Mouse (Mus musculus): Measurements from ENCODE around the gene Naa16. TPM values are rescaled to one million over a fixed set of nuclear protein-coding genes. Genes with fewer than 3 reads are reported as not detected.

The Naa16 gene
- polyA plus RNA-seq (2017; shearing (Covaris generic)) = 10 to 100 TPM; 55.1 to 68.9 (median 63.2) TPM

GRCm38 (mm10) chr14:79390265-79390926, at the start of gene Naa16:
Gene Naa16, minus strand, starts transcription at chr14:79390778.
- ATAC-seq = peak; percentile 72

- ATAC-seq = no peak
Observed at GRCm38 (mm10) chr14:79434068-79434467, 43.5 kb upstream of the Naa16 start.

GRCm38 (mm10) chr14:79426730-79427365, 36.3 kb upstream of the Naa16 start:
- peak; percentile 9 for ATAC-seq

- ATAC-seq = peak; percentile 99
Observed at GRCm38 (mm10) chr14:79425979-79426729, 35.6 kb upstream of the Naa16 start, which contains the start of gene Kbtbd7. Gene Kbtbd7, plus strand, starts transcription at chr14:79426511.

- no peak for ATAC-seq
Observed at GRCm38 (mm10) chr14:79420083-79420685, 29.6 kb upstream of the Naa16 start.

- no peak for ATAC-seq
Observed at GRCm38 (mm10) chr14:79413121-79413520, 22.5 kb upstream of the Naa16 start.

GRCm38 (mm10) chr14:79410662-79411061, 20.1 kb upstream of the Naa16 start:
- ATAC-seq = no peak

- ATAC-seq = no peak
Observed at GRCm38 (mm10) chr14:79409278-79409830, 18.8 kb upstream of the Naa16 start.

- ATAC-seq = no peak
Observed at GRCm38 (mm10) chr14:79407641-79408040, 17.1 kb upstream of the Naa16 start.

GRCm38 (mm10) chr14:79397321-79398122, 6.9 kb upstream of the Naa16 start, which contains the start of gene Mtrf1:
Gene Mtrf1, plus strand, starts transcription at chr14:79397772.
- ATAC-seq = peak; percentile 77

GRCm38 (mm10) chr14:79394564-79394963, 4.0 kb upstream of the Naa16 start:
- ATAC-seq = peak; percentile 44

- peak; percentile 57 for ATAC-seq
Observed at GRCm38 (mm10) chr14:79393289-79393688, 2.7 kb upstream of the Naa16 start.

GRCm38 (mm10) chr14:79389438-79390264, 927 bp downstream of the Naa16 start:
- ATAC-seq = no peak

GRCm38 (mm10) chr14:79388304-79388703, 2.3 kb downstream of the Naa16 start:
- no peak for ATAC-seq

- ATAC-seq = no peak
Observed at GRCm38 (mm10) chr14:79383120-79383519, 7.5 kb downstream of the Naa16 start.

- no peak for ATAC-seq
Observed at GRCm38 (mm10) chr14:79377041-79377440, 13.5 kb downstream of the Naa16 start.

GRCm38 (mm10) chr14:79358055-79358454, 32.5 kb downstream of the Naa16 start:
- ATAC-seq = no peak

GRCm38 (mm10) chr14:79346384-79346783, 44.2 kb downstream of the Naa16 start:
- no peak for ATAC-seq

- no peak for ATAC-seq
Observed at GRCm38 (mm10) chr14:79335613-79336012, 55.0 kb downstream of the Naa16 start.

GRCm38 (mm10) chr14:79331936-79332335, 58.6 kb downstream of the Naa16 start:
- ATAC-seq = no peak

Measured in inflammation-experienced regulatory T-cells, adult 6 months (primary cell).